Mouse (Mus musculus) macrophage (primary cell): ENCODE results near the gene Abcd2. TPM values are rescaled to one million over a fixed set of nuclear protein-coding genes. Genes with fewer than 3 reads are reported as not detected.

Source experiments
- H3K27ac ChIP-seq: fragments of 350-480 bp; formaldehyde crosslinking; 2 replicates; pipeline ENCODE4 v1.9.0; 2021
- H3K36me3 ChIP-seq: fragments of 350-480 bp; formaldehyde crosslinking; 2 replicates; pipeline ENCODE4 v1.9.0; 2021; ENCODE audit errors: inconsistent target
- H3K4me3 ChIP-seq: fragments of 350-480 bp; formaldehyde crosslinking; 2 replicates; pipeline ENCODE4 v1.9.0; 2021; ENCODE audit errors: inconsistent target
- H3K79me2 ChIP-seq: fragments of 350-480 bp; formaldehyde crosslinking; 2 replicates; pipeline ENCODE4 v1.9.0; 2021; ENCODE audit errors: inconsistent target
- WGBS: methylation state at CpG from one replicate; pipeline ENCODE4 v1.1.7; 2026; ENCODE audit warnings: inconsistent platforms; ENCODE audit not compliant: missing documents; 5-methylcytosine and 5-hydroxymethylcytosine counted together
- polyA plus RNA-seq: library from polyadenylated mRNA; stranded (reverse); fragments of 250-400 nt; gene quantifications from 3 replicates; pipeline ENCODE4 v1.2.4, GENCODE M21; 2018; ENCODE audit warnings: inconsistent platforms
- total RNA-seq, 78 experiments: library from RNA; depleted of rRNA; stranded (reverse); fragments of 250-400 nt; gene quantifications; 1 replicate in 9 of 78; 2 replicates in 24 of 78; 3 replicates in 43 of 78; 4 replicates in 2 of 78; pipeline ENCODE4 v1.2.4; 2018; ENCODE audit warnings: inconsistent platforms in 56 of 78

Abcd2 gene
- 10 to 100 TPM in 4 of 26 experiments, 1 to 10 TPM in 14, under 1 TPM in 6, not detected in 2; 0.25 to 25.9 (median 4.7) TPM for total RNA-seq (2018; cell fraction: chromatin; rRNA removed)
- total RNA-seq (2018; cell fraction: cytosol; rRNA removed): 10 to 100 TPM in 8 of 26 experiments, 1 to 10 TPM in 18; 1.0 to 14.2 (median 4.3) TPM
- 10 to 100 TPM in 2 of 26 experiments, 1 to 10 TPM in 24; 1.0 to 27.8 (median 3.2) TPM for total RNA-seq (2018; cell fraction: nucleus; rRNA removed)
- polyA plus RNA-seq: 4.1 to 12.9 TPM (median 10.1 TPM) in 3 replicates

GRCm38 (mm10) chr15:91191412-91192222 lies at the start of gene Abcd2:
Abcd2 (minus strand) TSS chr15:91191799.
- H3K4me3 ChIP-seq: peak within 1 kb of the TSS; percentile 47
- WGBS: 1% methylated on average over 22 of the region's 22 CpGs
- peak within 1 kb of the TSS; percentile 80 for H3K27ac ChIP-seq
- H3K36me3 ChIP-seq: no peaks in the 10 kb centered on the region
- H3K79me2 ChIP-seq: peaks cover 38% of the 10 kb centered on the region; the same call in 1 of the 2 replicates

GRCm38 (mm10) chr15:91240683-91241335 lies 49.2 kb upstream of the Abcd2 start:
- Histone ChIP-seq H3K79me2 (no peaks in the 10 kb centered on the region), H3K4me3 (no peak overlapping the region), H3K27ac (no peak overlapping the region), H3K36me3 (no peaks in the 10 kb centered on the region)
- 79% methylated on average over 3 of the region's 3 CpGs for WGBS

DNA sequence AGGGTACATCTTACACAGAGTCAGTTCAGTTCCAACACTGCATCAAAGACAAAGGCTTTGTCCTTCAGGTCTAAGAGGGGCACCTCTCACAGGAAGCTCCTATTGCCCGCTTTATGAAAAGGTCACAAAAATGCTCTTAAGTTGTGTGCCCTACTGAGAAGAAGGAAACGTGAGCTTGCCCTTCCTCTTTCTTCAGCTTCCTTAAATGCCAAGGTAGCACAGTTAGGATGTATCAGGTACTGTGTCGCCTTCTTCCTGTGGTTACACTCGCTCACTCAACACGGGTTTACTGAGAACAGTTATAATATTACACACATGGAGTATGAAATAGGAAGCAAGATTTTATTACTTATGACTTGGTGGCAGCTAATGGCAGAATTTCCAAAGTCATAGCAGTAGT lies 45.7 kb upstream of the Abcd2 start:
- Histone ChIP-seq H3K4me3 (no peak overlapping the region), H3K36me3 (no peaks in the 10 kb centered on the region), H3K79me2 (no peaks in the 10 kb centered on the region), H3K27ac (no peak overlapping the region)
- WGBS: 3% methylated on average over 4 of the region's 5 CpGs

DNA sequence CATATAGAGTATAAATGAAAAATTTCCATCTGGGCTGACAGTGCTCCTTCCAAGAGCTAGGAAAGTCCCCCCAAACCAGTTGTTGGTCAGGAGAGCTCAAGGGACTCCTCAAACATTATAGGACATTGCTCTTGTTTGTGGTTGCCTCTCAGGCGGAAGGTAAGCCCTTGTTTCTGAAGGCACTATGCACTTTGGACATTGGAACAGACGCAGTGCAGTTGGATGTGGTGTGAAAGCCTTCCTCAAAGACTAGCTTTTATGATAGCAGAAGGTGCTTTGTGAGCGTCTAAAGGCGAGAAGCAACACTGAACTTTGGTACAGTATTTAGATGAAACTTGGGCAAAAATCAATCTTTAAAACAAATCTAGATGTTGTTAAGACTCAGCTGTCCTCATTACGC lies 14.9 kb upstream of the Abcd2 start:
- Histone ChIP-seq H3K4me3 (no peak overlapping the region), H3K36me3 (no peaks in the 10 kb centered on the region), H3K27ac (no peak overlapping the region), H3K79me2 (no peaks in the 10 kb centered on the region)
- 94% methylated on average over 5 of the region's 5 CpGs for WGBS

GRCm38 (mm10) chr15:91203521-91203920 lies 11.9 kb upstream of the Abcd2 start:
- no peak overlapping the region for H3K27ac ChIP-seq
- no peak overlapping the region for H3K4me3 ChIP-seq
- 93% methylated on average over 3 of the region's 3 CpGs for WGBS
- H3K79me2 ChIP-seq: no peaks in the 10 kb centered on the region
- no peaks in the 10 kb centered on the region for H3K36me3 ChIP-seq

- Histone ChIP-seq H3K36me3 (no peaks in the 10 kb centered on the region), H3K4me3 (no peak overlapping the region)
- WGBS: 86% methylated on average over 1 of the region's 1 CpGs
These were observed 10.9 kb upstream of the Abcd2 start for GRCm38 (mm10) chr15:91202486-91202885.

DNA sequence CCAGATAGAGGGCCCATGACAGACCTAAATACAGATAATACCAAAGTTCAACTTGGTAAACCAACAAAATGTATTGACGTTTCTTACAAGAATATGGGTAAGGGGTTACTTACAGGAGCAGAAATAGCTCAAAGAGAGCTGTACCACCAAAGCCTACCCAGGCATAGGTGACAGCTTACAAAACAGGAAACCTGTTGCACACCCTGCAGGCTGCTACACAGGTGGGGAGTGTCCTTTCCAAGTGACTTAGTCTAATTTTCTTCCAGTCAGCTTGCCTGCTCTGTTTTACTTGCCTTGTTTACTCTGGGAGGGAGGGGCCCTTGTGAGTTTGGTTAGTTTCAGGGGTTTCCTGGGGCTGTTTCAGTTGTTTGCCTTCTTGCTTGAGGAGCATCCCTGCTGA lies 9.2 kb upstream of the Abcd2 start:
- 100% methylated on average over 1 of the region's 1 CpGs for WGBS
- Histone ChIP-seq H3K4me3 (no peak overlapping the region), H3K79me2 (no peaks in the 10 kb centered on the region), H3K27ac (no peak overlapping the region), H3K36me3 (no peaks in the 10 kb centered on the region)

More at GRCm38 (mm10) chr15:91202486-91202885, 10.9 kb upstream of the Abcd2 start:
- Histone ChIP-seq H3K79me2 (no peaks in the 10 kb centered on the region), H3K27ac (no peak overlapping the region)

- H3K79me2 ChIP-seq: no peaks in the 10 kb centered on the region
- H3K36me3 ChIP-seq: no peaks in the 10 kb centered on the region
- H3K27ac ChIP-seq: no peak within 1 kb of the TSS
- H3K4me3 ChIP-seq: no peak within 1 kb of the TSS
- 94% methylated on average over 30 of the region's 30 CpGs for WGBS
These were observed 7.8 kb upstream of the Abcd2 start, which contains the start of gene CN725425 for GRCm38 (mm10) chr15:91199256-91199905. CN725425 (plus strand) TSS chr15:91199494.

GRCm38 (mm10) chr15:91192223-91192598 lies 612 bp upstream of the Abcd2 start:
- H3K79me2 ChIP-seq: peaks cover 37% of the 10 kb centered on the region; the same call in 1 of the 2 replicates
- no peaks in the 10 kb centered on the region for H3K36me3 ChIP-seq
- H3K4me3 ChIP-seq: peak overlapping the region; percentile 47
- H3K27ac ChIP-seq: peak overlapping the region; percentile 80
- 11% methylated on average over 7 of the region's 7 CpGs for WGBS

- Histone ChIP-seq H3K79me2 (peaks cover 38% of the 10 kb centered on the region; the same call in 1 of the 2 replicates), H3K27ac (peak overlapping the region; percentile 80), H3K36me3 (no peaks in the 10 kb centered on the region), H3K4me3 (peak overlapping the region; percentile 47)
- 38% methylated on average over 17 of the region's 17 CpGs for WGBS
These were observed 936 bp downstream of the Abcd2 start for GRCm38 (mm10) chr15:91190519-91191207.

GRCm38 (mm10) chr15:91190026-91190425 lies 1.6 kb downstream of the Abcd2 start:
- Histone ChIP-seq H3K36me3 (no peaks in the 10 kb centered on the region), H3K4me3 (peak overlapping the region; percentile 47), H3K79me2 (peaks cover 38% of the 10 kb centered on the region; the same call in 1 of the 2 replicates), H3K27ac (no peak overlapping the region)
- WGBS: 33% methylated on average over 4 of the region's 4 CpGs

- Histone ChIP-seq H3K79me2 (peaks cover 38% of the 10 kb centered on the region; the same call in 1 of the 2 replicates), H3K27ac (no peak overlapping the region), H3K4me3 (no peak overlapping the region), H3K36me3 (no peaks in the 10 kb centered on the region)
- 85% methylated on average over 6 of the region's 6 CpGs for WGBS
These were observed 5.2 kb downstream of the Abcd2 start for GRCm38 (mm10) chr15:91186358-91186757.

DNA sequence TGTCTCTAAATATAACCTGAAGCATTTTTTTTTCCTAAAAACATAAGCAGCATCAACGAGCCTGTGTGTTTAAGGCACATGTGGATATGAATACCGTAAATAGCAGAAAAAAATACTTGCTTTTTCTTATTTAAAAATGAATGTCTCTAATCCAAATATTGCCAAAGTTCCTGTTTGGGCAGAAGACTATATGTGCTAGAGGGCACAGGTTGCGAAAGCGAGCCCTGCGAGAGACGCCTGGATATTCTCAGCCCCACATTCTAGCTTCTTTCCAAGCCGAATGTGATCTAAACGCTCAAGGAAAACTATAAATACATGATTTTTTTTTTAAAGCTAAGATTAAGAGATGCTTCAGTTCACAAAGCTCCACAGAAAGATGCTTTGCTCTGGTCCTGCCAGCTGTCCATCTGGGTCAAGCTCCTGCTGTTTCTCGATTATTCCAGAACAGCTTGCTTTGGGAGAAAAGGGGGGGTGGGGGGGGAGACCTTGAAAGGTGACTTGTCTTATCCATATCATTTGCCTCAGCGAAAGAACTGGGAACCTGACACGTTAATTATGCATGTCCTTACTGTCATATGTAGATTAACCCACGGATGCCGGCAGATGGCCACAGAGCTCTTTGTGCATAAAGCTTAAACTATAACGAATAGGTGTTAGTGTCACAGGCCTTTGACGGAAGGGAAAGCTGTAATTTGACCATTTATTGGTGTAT lies 11.5 kb downstream of the Abcd2 start:
- H3K36me3 ChIP-seq: no peaks in the 10 kb centered on the region
- WGBS: 45% methylated on average over 15 of the region's 15 CpGs
- peak overlapping the region; percentile 72 for H3K27ac ChIP-seq
- H3K79me2 ChIP-seq: no peaks in the 10 kb centered on the region
- H3K4me3 ChIP-seq: no peak overlapping the region
